Mouse (Mus musculus) heart, embryonic 14.5 days (tissue): ENCODE measurements around the gene Tmem179. TPM values are rescaled to one million over a fixed set of nuclear protein-coding genes. Genes with fewer than 3 reads are reported as not detected.

Source experiments
- ATAC-seq: fragments of 200-750 bp; cut with Nextera tagmentation; 2 replicates; pipeline ENCODE4 v1.8.0; 2017; ENCODE audit warnings: low read depth, moderate TSS enrichment; ENCODE audit not compliant: insufficient number of reproducible peaks, insufficient read depth, low FRiP score
- H3K27ac ChIP-seq, 2 experiments: fragments of 200-500 bp in 1 of 2; fragments of 300-500 bp in 1 of 2; sonication (generic) in 1 of 2; replicated peaks in 1 of 2; 2 replicates each; pipeline ENCODE4 v1.5.1; 2012 to 2014; ENCODE audit warnings: low read depth in 2 of 2, low read length in 2 of 2, control low read depth in 1 of 2, mild to moderate bottlenecking in 1 of 2, mixed read lengths in 1 of 2; ENCODE audit not compliant: control insufficient read depth in 1 of 2, insufficient read depth in 1 of 2
- H3K27me3 ChIP-seq: fragments of 300-500 bp; sonication (generic); 2 replicates; pipeline ENCODE4 v1.6.1; 2014; ENCODE audit warnings: mild to moderate bottlenecking, low read length, control low read depth; ENCODE audit not compliant: control insufficient read depth, insufficient read depth
- H3K36me3 ChIP-seq: fragments of 300-500 bp; sonication (generic); 2 replicates; pipeline ENCODE4 v1.6.1; 2014; ENCODE audit warnings: mild to moderate bottlenecking, control low read depth, low read length, mixed read lengths; ENCODE audit not compliant: control insufficient read depth, insufficient read depth
- H3K4me1 ChIP-seq, 2 experiments: fragments of 200-500 bp in 1 of 2; fragments of 300-500 bp in 1 of 2; sonication (generic) in 1 of 2; 2 replicates each; pipeline ENCODE4 v1.6.1; 2012 to 2014; ENCODE audit warnings: low read length in 2 of 2, control low read depth in 1 of 2, mixed read lengths in 1 of 2; ENCODE audit not compliant: control insufficient read depth in 2 of 2, insufficient read depth in 2 of 2
- H3K4me2 ChIP-seq: fragments of 300-500 bp; sonication (generic); 2 replicates; pipeline ENCODE4 v1.6.1; 2014; ENCODE audit warnings: mild to moderate bottlenecking, low read length
- H3K4me3 ChIP-seq, 2 experiments: fragments of 200-500 bp in 1 of 2; fragments of 300-500 bp in 1 of 2; sonication (generic) in 1 of 2; 2 replicates each; pipeline ENCODE4 v1.5.1; 2012 to 2014; ENCODE audit warnings: low read length in 2 of 2, mild to moderate bottlenecking in 2 of 2, control low read depth in 1 of 2, low read depth in 1 of 2, moderate library complexity in 1 of 2; ENCODE audit not compliant: control insufficient read depth in 1 of 2, insufficient read depth in 1 of 2
- H3K9ac ChIP-seq: fragments of 300-500 bp; sonication (generic); 2 replicates; pipeline ENCODE4 v1.6.1; 2014; ENCODE audit warnings: mild to moderate bottlenecking, low read length
- H3K9me3 ChIP-seq: fragments of 300-500 bp; sonication (generic); 2 replicates; pipeline ENCODE4 v1.6.1; 2016; ENCODE audit warnings: low read length, control low read depth; ENCODE audit not compliant: control insufficient read depth
- WGBS: fragments of 180-500 bp; shearing (Covaris S2); extraction: QIAGEN DNeasy Blood & Tissue Kit; methylation state at CpG from one replicate; pipeline ENCODE4 v1.1.7; 2014; 5-methylcytosine and 5-hydroxymethylcytosine counted together
- polyA plus RNA-seq: library from polyadenylated mRNA; unstranded; fragments of >200 nt; fragmentation: Nextera tagmentation; extraction: Ambion mirVana; gene quantifications from 2 replicates; pipeline ENCODE4 v1.2.1, GENCODE M21; 2014

The Tmem179 gene
- polyA plus RNA-seq, 1 experiment from 2014 or later = 0.54 TPM

GRCm38 (mm10) chr12:112489535-112489934 is 27.0 kb downstream of the Tmem179 start:
- WGBS = 89% methylated on average over 9 of the region's 9 CpGs

GRCm38 (mm10) chr12:112489134-112489533 is 27.4 kb downstream of the Tmem179 start, which contains the start of gene A530016L24Rik:
Gene A530016L24Rik (plus strand): TSS chr12:112489448.
- Histone ChIP-seq H3K4me3 (no peak within 1 kb of the TSS), H3K4me1 (peaks cover 49 to 55% of the 10 kb centered on the region in 2 experiments), H3K9me3 (no peaks in the 10 kb centered on the region), H3K27ac (peak within 1 kb of the TSS; percentile 97), H3K36me3 (no peaks in the 10 kb centered on the region), H3K4me2 (no peak within 1 kb of the TSS; the same call in 1 of the 2 replicates), H3K27me3 (no peaks in the 10 kb centered on the region), H3K9ac (peak within 1 kb of the TSS; percentile 74)
- WGBS = 80% methylated on average over 8 of the region's 8 CpGs
- ATAC-seq = no peak

More at GRCm38 (mm10) chr12:112489535-112489934, 27.0 kb downstream of the Tmem179 start:
- ATAC-seq = no peak
- peaks cover 49 to 55% of the 10 kb centered on the region in 2 experiments for H3K4me1 ChIP-seq
- H3K9ac ChIP-seq = peak overlapping the region; percentile 74
- H3K36me3 ChIP-seq = no peaks in the 10 kb centered on the region
- H3K27ac ChIP-seq = peak overlapping the region; percentile 97; a peak in 3 of 4 replicates
- H3K4me2 ChIP-seq = no peak overlapping the region
- H3K9me3 ChIP-seq = no peaks in the 10 kb centered on the region
- no peaks in the 10 kb centered on the region for H3K27me3 ChIP-seq
- H3K4me3 ChIP-seq = no peak overlapping the region

GRCm38 (mm10) chr12:112473777-112474176 is 42.8 kb downstream of the Tmem179 start:
- Histone ChIP-seq H3K9ac (no peak overlapping the region), H3K27me3 (peaks cover 20% of the 10 kb centered on the region), H3K36me3 (no peaks in the 10 kb centered on the region), H3K4me3 (no peak overlapping the region), H3K9me3 (no peaks in the 10 kb centered on the region), H3K4me1 (no peaks in the 10 kb centered on the region), H3K27ac (no peak overlapping the region), H3K4me2 (no peak overlapping the region)
- 13% methylated on average over 9 of the region's 9 CpGs for WGBS
- 0 out of 2 replicates have a peak, but pooled peaks have one; percentile 62 for ATAC-seq

GRCm38 (mm10) chr12:112470216-112470615 is 46.3 kb downstream of the Tmem179 start:
- Histone ChIP-seq H3K36me3 (no peaks in the 10 kb centered on the region), H3K9ac (no peak overlapping the region), H3K9me3 (no peaks in the 10 kb centered on the region), H3K27ac (no peak overlapping the region), H3K27me3 (peaks cover 15% of the 10 kb centered on the region), H3K4me1 (no peaks in the 10 kb centered on the region), H3K4me2 (no peak overlapping the region), H3K4me3 (no peak overlapping the region)
- 80% methylated on average over 5 of the region's 5 CpGs for WGBS
- no peak for ATAC-seq

GRCm38 (mm10) chr12:112469393-112469792 is 47.2 kb downstream of the Tmem179 start:
- Histone ChIP-seq H3K4me2 (no peak overlapping the region), H3K4me3 (no peak overlapping the region), H3K36me3 (no peaks in the 10 kb centered on the region), H3K4me1 (no peaks in the 10 kb centered on the region), H3K9me3 (no peaks in the 10 kb centered on the region), H3K27me3 (peaks cover 15% of the 10 kb centered on the region), H3K27ac (no peak overlapping the region), H3K9ac (no peak overlapping the region)
- 89% methylated on average over 7 of the region's 7 CpGs for WGBS
- ATAC-seq = no peak

- no peak overlapping the region for H3K4me3 ChIP-seq
Observed at GRCm38 (mm10) chr12:112467387-112467786, 49.2 kb downstream of the Tmem179 start.

GRCm38 (mm10) chr12:112465928-112466327 is 50.6 kb downstream of the Tmem179 start:
- Histone ChIP-seq H3K36me3 (no peaks in the 10 kb centered on the region), H3K4me3 (no peak overlapping the region), H3K4me2 (no peak overlapping the region), H3K27me3 (peaks cover 5% of the 10 kb centered on the region), H3K9me3 (no peaks in the 10 kb centered on the region), H3K27ac (no peak overlapping the region), H3K4me1 (no peaks in the 10 kb centered on the region), H3K9ac (no peak overlapping the region)
- 74% methylated on average over 17 of the region's 17 CpGs for WGBS
- ATAC-seq = no peak

More at GRCm38 (mm10) chr12:112467387-112467786, 49.2 kb downstream of the Tmem179 start:
- H3K4me2 ChIP-seq = no peak overlapping the region
- H3K9ac ChIP-seq = no peak overlapping the region
- H3K36me3 ChIP-seq = no peaks in the 10 kb centered on the region
- H3K9me3 ChIP-seq = no peaks in the 10 kb centered on the region
- 76% methylated on average over 10 of the region's 10 CpGs for WGBS
- no peak for ATAC-seq
- H3K4me1 ChIP-seq = no peaks in the 10 kb centered on the region
- H3K27ac ChIP-seq = no peak overlapping the region
- H3K27me3 ChIP-seq = peaks cover 10% of the 10 kb centered on the region

GRCm38 (mm10) chr12:112464516-112464915 is 52.0 kb downstream of the Tmem179 start:
- ATAC-seq = no peak
- no peak overlapping the region for H3K9ac ChIP-seq
- no peaks in the 10 kb centered on the region for H3K36me3 ChIP-seq
- WGBS = 72% methylated on average over 3 of the region's 3 CpGs
- no peaks in the 10 kb centered on the region for H3K4me1 ChIP-seq
- H3K27ac ChIP-seq = no peak overlapping the region
- 0 out of 2 replicates have a peak, but pooled peaks cover 6% of the 10 kb centered on the region for H3K27me3 ChIP-seq
- no peak overlapping the region for H3K4me2 ChIP-seq
- no peaks in the 10 kb centered on the region for H3K9me3 ChIP-seq
- H3K4me3 ChIP-seq = no peak overlapping the region
